Mouse (Mus musculus): ENCODE results near the gene Zfyve26. TPM values are rescaled to one million over a fixed set of nuclear protein-coding genes. Genes with fewer than 3 reads are reported as not detected.
"Not testable (repeated sequence)": the region's sequence is repeated elsewhere in the genome, so short reads cannot be mapped to it uniquely, and the experiment has no call there.

Gene Zfyve26
- polyA plus RNA-seq (2016; fragmentation: Nextera tagmentation; extraction: Ambion mirVana): 15.2 and 16.5 TPM in 2 replicates

- peaks cover 8% of the 10 kb centered on the region for H3K36me3 ChIP-seq (replicated peaks)
- under 1% methylated on average over 29 of the region's 29 CpGs for WGBS
- no peaks in the 10 kb centered on the region for H3K9me3 ChIP-seq
- H3K4me3 ChIP-seq: peak within 1 kb of the TSS; percentile 81
- H3K4me1 ChIP-seq: peaks cover 13% of the 10 kb centered on the region
- DNase-seq (ENCODE audit: low spot score): peak; percentile 95
- H3K27me3 ChIP-seq (replicated peaks; ENCODE audit: low read depth, poor library complexity, severe bottlenecking): no peaks in the 10 kb centered on the region
- H3K27ac ChIP-seq (replicated peaks): peak within 1 kb of the TSS; percentile 88
Observed at GRCm38 (mm10) chr12:79296126-79296816, at the start of gene Zfyve26. TSS of gene Zfyve26 (minus strand) at chr12:79296304.

GRCm38 (mm10) chr12:79341291-79341845 lies 45.3 kb upstream of the Zfyve26 start:
- Histone ChIP-seq H3K36me3 (replicated peaks) (no peaks in the 10 kb centered on the region), H3K9me3 (no peaks in the 10 kb centered on the region), H3K4me3 (no peak overlapping the region), H3K4me1 (peaks cover 6% of the 10 kb centered on the region; the same call in 1 of the 2 replicates), H3K27ac (replicated peaks) (no peak overlapping the region), H3K27me3 (replicated peaks; ENCODE audit: low read depth, poor library complexity, severe bottlenecking) (no peaks in the 10 kb centered on the region)
- WGBS: 63% methylated on average over 6 of the region's 6 CpGs
- DNase-seq (ENCODE audit: low spot score): no peak

DNA sequence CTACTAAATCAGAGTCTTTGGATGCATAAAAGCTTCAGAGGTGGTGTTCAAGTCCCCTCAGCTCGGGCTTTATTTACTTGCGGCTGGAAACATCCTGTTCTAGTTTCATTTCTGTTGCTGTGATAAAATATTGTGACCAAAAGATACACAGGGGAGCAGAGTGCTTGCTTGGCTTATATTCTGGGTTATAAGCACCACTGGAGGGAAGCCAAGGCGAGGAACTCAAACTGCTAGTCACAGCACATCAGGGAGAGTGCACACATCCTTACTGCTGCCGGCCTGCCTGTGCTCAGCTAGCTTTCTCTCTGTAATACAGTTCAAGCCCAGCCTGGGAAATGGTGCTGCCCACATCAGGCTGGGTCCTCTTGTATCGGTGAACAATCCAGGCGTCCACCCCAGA lies 44.4 kb upstream of the Zfyve26 start:
- no peaks in the 10 kb centered on the region for H3K4me1 ChIP-seq
- no peaks in the 10 kb centered on the region for H3K27me3 ChIP-seq (replicated peaks; ENCODE audit: low read depth, poor library complexity, severe bottlenecking)
- 87% methylated on average over 6 of the region's 6 CpGs for WGBS
- H3K4me3 ChIP-seq: no peak overlapping the region
- no peak for DNase-seq (ENCODE audit: low spot score)
- H3K9me3 ChIP-seq: no peaks in the 10 kb centered on the region
- no peaks in the 10 kb centered on the region for H3K36me3 ChIP-seq (replicated peaks)
- H3K27ac ChIP-seq (replicated peaks): no peak overlapping the region

GRCm38 (mm10) chr12:79338791-79339190 lies 42.7 kb upstream of the Zfyve26 start:
- no peak for DNase-seq (ENCODE audit: low spot score)
- H3K4me1 ChIP-seq: no peaks in the 10 kb centered on the region
- peaks cover 16% of the 10 kb centered on the region for H3K36me3 ChIP-seq (replicated peaks)
- no peaks in the 10 kb centered on the region for H3K27me3 ChIP-seq (replicated peaks; ENCODE audit: low read depth, poor library complexity, severe bottlenecking)
- H3K4me3 ChIP-seq: no peak overlapping the region
- H3K9me3 ChIP-seq: peaks cover 7% of the 10 kb centered on the region
- no peak overlapping the region for H3K27ac ChIP-seq (replicated peaks)
- WGBS: 92% methylated on average over 8 of the region's 8 CpGs

DNA sequence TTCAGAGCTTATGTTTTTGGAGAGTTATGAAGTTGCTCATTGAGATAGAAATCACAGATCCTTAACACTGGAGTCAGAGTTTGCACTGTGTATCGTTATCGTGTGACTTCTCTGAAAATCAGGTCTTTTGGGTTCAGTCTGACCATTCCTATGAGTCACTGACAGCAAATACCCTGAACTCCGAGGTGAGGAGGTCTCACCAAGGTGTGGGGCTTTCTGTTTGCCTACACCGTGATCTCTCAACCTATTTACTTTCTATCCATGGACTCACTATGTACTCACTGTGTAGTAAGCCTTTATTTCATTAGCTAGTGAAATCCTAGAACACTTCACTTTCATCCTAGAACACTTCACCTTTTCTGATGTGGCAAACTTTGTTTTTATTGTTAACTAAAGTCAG lies 35.6 kb upstream of the Zfyve26 start:
- WGBS: 80% methylated on average over 4 of the region's 4 CpGs
- H3K27me3 ChIP-seq (replicated peaks; ENCODE audit: low read depth, poor library complexity, severe bottlenecking): no peaks in the 10 kb centered on the region

GRCm38 (mm10) chr12:79330571-79330970 lies 34.5 kb upstream of the Zfyve26 start:
- no peak for DNase-seq (ENCODE audit: low spot score)
- H3K4me1 ChIP-seq: peaks cover 16% of the 10 kb centered on the region; the same call in 1 of the 2 replicates
- no peak overlapping the region for H3K4me3 ChIP-seq
- 70% methylated on average over 2 of the region's 2 CpGs for WGBS
- H3K36me3 ChIP-seq (replicated peaks): peaks cover 18% of the 10 kb centered on the region
- H3K27ac ChIP-seq (replicated peaks): no peak overlapping the region
- peaks cover 7% of the 10 kb centered on the region for H3K9me3 ChIP-seq
- H3K27me3 ChIP-seq (replicated peaks; ENCODE audit: low read depth, poor library complexity, severe bottlenecking): no peaks in the 10 kb centered on the region

More for the DNA sequence above, 35.6 kb upstream of the Zfyve26 start:
- Histone ChIP-seq H3K36me3 (replicated peaks) (peaks cover 18% of the 10 kb centered on the region), H3K9me3 (peaks cover 7% of the 10 kb centered on the region), H3K4me1 (peaks cover 16% of the 10 kb centered on the region; the same call in 1 of the 2 replicates), H3K27ac (replicated peaks) (no peak overlapping the region), H3K4me3 (no peak overlapping the region)
- no peak for DNase-seq (ENCODE audit: low spot score)

- Histone ChIP-seq H3K4me1 (peaks cover 16% of the 10 kb centered on the region; the same call in 1 of the 2 replicates), H3K36me3 (replicated peaks) (no peaks in the 10 kb centered on the region), H3K4me3 (no peak overlapping the region), H3K9me3 (no peaks in the 10 kb centered on the region), H3K27ac (replicated peaks) (no peak overlapping the region), H3K27me3 (replicated peaks; ENCODE audit: low read depth, poor library complexity, severe bottlenecking) (no peaks in the 10 kb centered on the region)
- 64% methylated on average over 2 of the region's 2 CpGs for WGBS
- DNase-seq (ENCODE audit: low spot score): no peak
Observed at GRCm38 (mm10) chr12:79327868-79328267, 31.8 kb upstream of the Zfyve26 start.

GRCm38 (mm10) chr12:79326745-79327144 lies 30.6 kb upstream of the Zfyve26 start:
- Histone ChIP-seq H3K4me3 (no peak overlapping the region), H3K27me3 (replicated peaks; ENCODE audit: low read depth, poor library complexity, severe bottlenecking) (no peaks in the 10 kb centered on the region), H3K4me1 (peaks cover 12% of the 10 kb centered on the region; the same call in 1 of the 2 replicates), H3K36me3 (replicated peaks) (no peaks in the 10 kb centered on the region), H3K27ac (replicated peaks) (no peak overlapping the region), H3K9me3 (no peaks in the 10 kb centered on the region)
- DNase-seq (ENCODE audit: low spot score): no peak
- WGBS: 57% methylated on average over 2 of the region's 2 CpGs

GRCm38 (mm10) chr12:79326236-79326635 lies 30.1 kb upstream of the Zfyve26 start:
- no peaks in the 10 kb centered on the region for H3K9me3 ChIP-seq
- 61% methylated on average over 2 of the region's 2 CpGs for WGBS
- no peak overlapping the region for H3K4me3 ChIP-seq
- no peaks in the 10 kb centered on the region for H3K36me3 ChIP-seq (replicated peaks)
- H3K27ac ChIP-seq (replicated peaks): no peak overlapping the region
- DNase-seq (ENCODE audit: low spot score): no peak
- no peaks in the 10 kb centered on the region for H3K27me3 ChIP-seq (replicated peaks; ENCODE audit: low read depth, poor library complexity, severe bottlenecking)
- peaks cover 12% of the 10 kb centered on the region; the same call in 1 of the 2 replicates for H3K4me1 ChIP-seq

DNA sequence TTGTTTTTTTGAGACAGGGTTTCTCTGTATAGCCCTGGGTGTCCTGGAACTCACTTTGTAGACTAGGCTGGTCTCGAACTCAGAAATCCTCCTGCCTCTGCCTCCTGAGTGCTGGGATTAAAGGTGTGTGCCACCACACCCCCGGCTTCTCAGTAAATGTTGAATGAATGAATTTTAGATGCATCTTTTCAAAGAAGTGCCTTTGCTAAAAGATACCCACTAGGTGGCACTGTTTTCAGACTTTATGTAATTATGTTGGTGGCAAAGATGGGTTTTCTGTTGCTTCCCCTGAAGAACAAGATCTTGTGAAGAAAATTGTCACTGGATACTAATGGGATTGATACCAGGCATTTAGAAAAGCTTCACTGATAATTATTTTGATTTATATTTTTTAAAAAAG lies 26.4 kb upstream of the Zfyve26 start:
- DNase-seq (ENCODE audit: low spot score); H3K27ac ChIP-seq (replicated peaks); H3K9me3 ChIP-seq; H3K36me3 ChIP-seq (replicated peaks); H3K4me3 ChIP-seq; H3K4me1 ChIP-seq; H3K27me3 ChIP-seq (replicated peaks; ENCODE audit: low read depth, poor library complexity, severe bottlenecking): not testable (repeated sequence)
- 83% methylated on average over 2 of the region's 2 CpGs for WGBS

GRCm38 (mm10) chr12:79320895-79321294 lies 24.8 kb upstream of the Zfyve26 start:
- 89% methylated on average over 5 of the region's 5 CpGs for WGBS
- H3K27me3 ChIP-seq (replicated peaks; ENCODE audit: low read depth, poor library complexity, severe bottlenecking): no peaks in the 10 kb centered on the region
- no peak for DNase-seq (ENCODE audit: low spot score)
- H3K4me1 ChIP-seq: no peaks in the 10 kb centered on the region
- H3K36me3 ChIP-seq (replicated peaks): no peaks in the 10 kb centered on the region
- H3K4me3 ChIP-seq: no peak overlapping the region
- H3K27ac ChIP-seq (replicated peaks): no peak overlapping the region
- no peaks in the 10 kb centered on the region for H3K9me3 ChIP-seq

DNA sequence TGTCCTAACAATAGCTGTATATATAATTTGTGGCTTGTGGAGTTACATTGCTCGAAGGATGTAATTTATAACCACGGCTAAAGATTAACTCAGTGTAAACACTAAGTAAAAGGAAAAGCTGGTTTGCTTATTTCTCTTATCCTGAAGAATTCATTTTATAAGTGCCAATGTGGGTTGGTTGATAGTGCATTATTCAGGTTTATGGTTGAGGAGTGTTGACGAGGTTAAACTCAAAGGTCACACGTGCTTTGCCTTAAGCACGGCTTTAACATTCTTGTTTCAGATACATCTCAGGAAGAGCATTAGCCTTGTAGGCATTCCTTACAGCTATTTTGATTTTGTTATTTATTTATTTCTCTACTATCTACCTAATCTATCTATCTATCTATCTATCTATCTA lies 21.2 kb upstream of the Zfyve26 start:
- H3K27ac ChIP-seq (replicated peaks): no peak overlapping the region
- no peak for DNase-seq (ENCODE audit: low spot score)
- WGBS: 93% methylated on average over 5 of the region's 5 CpGs

GRCm38 (mm10) chr12:79313721-79314120 lies 17.6 kb upstream of the Zfyve26 start:
- no peaks in the 10 kb centered on the region for H3K4me1 ChIP-seq
- H3K27ac ChIP-seq (replicated peaks): no peak overlapping the region
- no peaks in the 10 kb centered on the region for H3K27me3 ChIP-seq (replicated peaks; ENCODE audit: low read depth, poor library complexity, severe bottlenecking)
- no peak for DNase-seq (ENCODE audit: low spot score)
- WGBS: 89% methylated on average over 4 of the region's 4 CpGs
- H3K4me3 ChIP-seq: no peak overlapping the region
- no peaks in the 10 kb centered on the region for H3K9me3 ChIP-seq
- peaks cover 7% of the 10 kb centered on the region for H3K36me3 ChIP-seq (replicated peaks)

More for the DNA sequence above, 21.2 kb upstream of the Zfyve26 start:
- Histone ChIP-seq H3K4me1 (no peaks in the 10 kb centered on the region), H3K27me3 (replicated peaks; ENCODE audit: low read depth, poor library complexity, severe bottlenecking) (no peaks in the 10 kb centered on the region), H3K36me3 (replicated peaks) (peaks cover 7% of the 10 kb centered on the region), H3K9me3 (no peaks in the 10 kb centered on the region), H3K4me3 (no peak overlapping the region)

Data from embryonic facial prominence, embryonic 10.5 days (tissue).